Mouse (Mus musculus) heart, adult 2 months (tissue): Measurements from ENCODE around the gene Gm49673.
"Not testable (repeated sequence)": the region's sequence is repeated elsewhere in the genome, so short reads cannot be mapped to it uniquely, and the experiment has no call there.

Experiments
- EP300 ChIP-seq: fragments of 200-500 bp; IDR thresholded peaks from 2 replicates; pipeline ENCODE4 v1.6.1; 2011; ENCODE audit warnings: low read depth, low read length, control low read depth; ENCODE audit not compliant: insufficient read depth
- POLR2A ChIP-seq: fragments of 200-500 bp; IDR thresholded peaks from 2 replicates; pipeline ENCODE4 v1.6.1; 2011; ENCODE audit warnings: mild to moderate bottlenecking, low read depth, low read length, control low read depth; ENCODE audit not compliant: insufficient read depth

GRCm38 (mm10) chr17:8140210-8140609, 7.4 kb downstream of the Gm49673 start:
- not testable (repeated sequence) for TF ChIP-seq POLR2A, EP300
